Mouse (Mus musculus) C2C12 (cell line): ENCODE results near the gene Tmem255b. TPM values are rescaled to one million over a fixed set of nuclear protein-coding genes. Genes with fewer than 3 reads are reported as not detected.

Experiments
- H3K27me3 ChIP-seq: one replicate; pipeline ENCODE4 v1.6.1; 2011; ENCODE audit not compliant: control insufficient read depth, insufficient read depth, insufficient read length
- H3K36me3 ChIP-seq: one replicate; pipeline ENCODE4 v1.6.1; 2011; ENCODE audit not compliant: control insufficient read depth, insufficient read depth
- H3K4me3 ChIP-seq: one replicate; pipeline ENCODE4 v1.5.1; 2011; ENCODE audit warnings: mild to moderate bottlenecking, control low read depth; ENCODE audit not compliant: poor library complexity, insufficient read depth, severe bottlenecking
- H3K79me2 ChIP-seq: one replicate; pipeline ENCODE4 v1.6.1; 2011; ENCODE audit not compliant: control insufficient read depth, insufficient read depth
- H3K79me3 ChIP-seq: one replicate; pipeline ENCODE4 v1.6.1; 2011; ENCODE audit warnings: low read depth, control low read depth
- H3ac ChIP-seq: one replicate; pipeline ENCODE3; 2011; ENCODE audit warnings: low read depth; ENCODE audit not compliant: control insufficient read depth, insufficient read length
- CEBPB ChIP-seq: IDR thresholded peaks from one replicate; pipeline ENCODE4 v1.6.1; 2011; ENCODE audit warnings: low read depth, mild to moderate bottlenecking, control low read depth, moderate library complexity
- CTCF ChIP-seq: IDR thresholded peaks from one replicate; pipeline ENCODE4 v1.5.1; 2011; ENCODE audit not compliant: control insufficient read depth, insufficient read depth, insufficient read length
- FOSL1 ChIP-seq: IDR thresholded peaks from one replicate; pipeline ENCODE4 v1.8.0; 2011; ENCODE audit warnings: mild to moderate bottlenecking, low read length; ENCODE audit not compliant: poor library complexity, insufficient read depth, severe bottlenecking
- MAX ChIP-seq: IDR thresholded peaks from one replicate; pipeline ENCODE4 v1.6.1; 2011; ENCODE audit warnings: mild to moderate bottlenecking, control low read depth
- MYOD1 ChIP-seq: IDR thresholded peaks from one replicate; pipeline ENCODE4 v1.6.1; 2011; ENCODE audit warnings: low read depth; ENCODE audit not compliant: control insufficient read depth, insufficient read length
- MYOG ChIP-seq: IDR thresholded peaks from one replicate; pipeline ENCODE4 v1.6.1; 2011; ENCODE audit not compliant: control insufficient read depth, insufficient read length; ENCODE audit errors: extremely low read depth
- USF1 ChIP-seq: IDR thresholded peaks from one replicate; pipeline ENCODE4 v1.6.1; 2011; ENCODE audit warnings: low read depth, mild to moderate bottlenecking, control low read depth, moderate library complexity
- polyA plus RNA-seq: library from polyadenylated mRNA; unstranded; fragments of >200 nt; fragmentation: generic; extraction: Trizol; gene quantifications from one replicate; pipeline ENCODE4 v1.2.1, GENCODE M21; 2012; ENCODE audit warnings: missing spikeins

The Tmem255b gene
- polyA plus RNA-seq, 1 experiment: not detected

GRCm38 (mm10) chr8:13461085-13461765, 26.2 kb downstream of the Tmem255b start:
- Histone ChIP-seq H3ac (no peak overlapping the region), H3K27me3 (peaks cover 60% of the 10 kb centered on the region), H3K79me2 (no peaks in the 10 kb centered on the region), H3K36me3 (no peaks in the 10 kb centered on the region), H3K4me3 (no peak overlapping the region), H3K79me3 (no peaks in the 10 kb centered on the region)
- TF ChIP-seq MAX (no peak), FOSL1 (no peak), MYOD1 (no peak), USF1 (no peak), MYOG (no peak), CEBPB (no peak)

- peaks cover 60% of the 10 kb centered on the region for H3K27me3 ChIP-seq
Observed at GRCm38 (mm10) chr8:13461843-13462242, 26.9 kb downstream of the Tmem255b start.

GRCm38 (mm10) chr8:13462392-13462791, 27.4 kb downstream of the Tmem255b start:
- Histone ChIP-seq H3K36me3 (no peaks in the 10 kb centered on the region), H3K79me3 (no peaks in the 10 kb centered on the region), H3K4me3 (no peak overlapping the region), H3K27me3 (peaks cover 59% of the 10 kb centered on the region), H3ac (no peak overlapping the region), H3K79me2 (no peaks in the 10 kb centered on the region)
- no peak for TF ChIP-seq CTCF
- TF ChIP-seq MYOG: no peak
- TF ChIP-seq MYOD1: no peak
- TF ChIP-seq MAX: no peak
- no peak for TF ChIP-seq CEBPB
- TF ChIP-seq FOSL1: no peak
- no peak for TF ChIP-seq USF1

More at GRCm38 (mm10) chr8:13461843-13462242, 26.9 kb downstream of the Tmem255b start:
- H3K4me3 ChIP-seq: no peak overlapping the region
- no peaks in the 10 kb centered on the region for H3K79me2 ChIP-seq
- H3K36me3 ChIP-seq: no peaks in the 10 kb centered on the region
- H3ac ChIP-seq: no peak overlapping the region
- H3K79me3 ChIP-seq: no peaks in the 10 kb centered on the region
- TF ChIP-seq CTCF: peak; percentile 52
- no peak for TF ChIP-seq FOSL1

DNA sequence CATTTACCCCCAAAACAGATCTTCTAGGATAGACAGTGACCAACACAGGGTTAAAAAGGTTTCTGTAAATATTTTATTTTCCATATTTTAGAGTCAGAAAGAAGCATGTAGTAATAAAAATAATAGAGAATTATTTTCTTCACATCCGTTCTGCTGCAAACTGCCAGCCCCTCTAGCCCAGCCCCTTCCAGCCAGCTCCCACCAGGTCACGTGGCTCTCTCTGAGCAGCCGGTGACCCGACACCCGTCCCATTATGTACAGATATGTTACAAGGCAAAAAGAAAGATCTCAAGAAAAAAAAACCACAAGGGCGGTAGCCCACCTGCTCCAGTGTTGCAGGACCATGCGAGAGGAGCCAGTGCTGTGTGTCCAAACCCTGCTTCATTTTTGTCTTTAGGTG, 30.3 kb downstream of the Tmem255b start:
- Histone ChIP-seq H3K36me3 (no peaks in the 10 kb centered on the region), H3K79me3 (no peaks in the 10 kb centered on the region), H3ac (no peak overlapping the region), H3K27me3 (peaks cover 75% of the 10 kb centered on the region), H3K4me3 (no peak overlapping the region), H3K79me2 (no peaks in the 10 kb centered on the region)
- TF ChIP-seq MAX (no peak), MYOD1 (no peak), MYOG (no peak), FOSL1 (no peak), CEBPB (no peak), USF1 (peak; percentile 18)

DNA sequence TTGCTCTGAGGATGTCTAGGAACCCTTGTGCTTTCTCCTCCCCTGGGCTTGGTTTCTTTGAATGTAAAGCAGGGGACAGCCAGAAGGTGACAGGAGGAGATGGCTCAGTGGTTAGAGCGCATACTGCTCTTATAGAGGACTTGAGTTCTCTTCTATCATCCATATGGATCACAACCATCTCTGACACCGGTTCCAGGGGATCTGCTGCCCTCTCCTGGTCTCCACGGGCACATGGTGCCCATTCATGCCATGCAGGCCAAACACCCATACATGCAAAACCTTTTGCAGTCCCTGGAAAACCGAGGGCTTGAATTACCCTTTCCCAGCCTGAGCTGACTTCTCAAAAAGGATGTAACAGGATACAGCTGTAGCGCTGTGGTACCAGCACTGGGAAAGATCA, 32.0 kb downstream of the Tmem255b start:
- no peak overlapping the region for H3ac ChIP-seq
- no peaks in the 10 kb centered on the region for H3K36me3 ChIP-seq
- H3K4me3 ChIP-seq: no peak overlapping the region
- peaks cover 76% of the 10 kb centered on the region for H3K27me3 ChIP-seq
- no peaks in the 10 kb centered on the region for H3K79me3 ChIP-seq
- H3K79me2 ChIP-seq: no peaks in the 10 kb centered on the region
- TF ChIP-seq USF1 (no peak), CTCF (peak; percentile 35)

- no peaks in the 10 kb centered on the region for H3K36me3 ChIP-seq
- no peaks in the 10 kb centered on the region for H3K79me3 ChIP-seq
- H3K79me2 ChIP-seq: no peaks in the 10 kb centered on the region
- no peak overlapping the region for H3ac ChIP-seq
- peaks cover 64% of the 10 kb centered on the region for H3K27me3 ChIP-seq
- H3K4me3 ChIP-seq: no peak overlapping the region
- TF ChIP-seq CEBPB (no peak), MYOG (no peak), CTCF (no peak), FOSL1 (no peak), MYOD1 (no peak), MAX (no peak), USF1 (no peak)
Observed at GRCm38 (mm10) chr8:13468737-13469136, 33.7 kb downstream of the Tmem255b start.
